In the genomic region with DNA sequence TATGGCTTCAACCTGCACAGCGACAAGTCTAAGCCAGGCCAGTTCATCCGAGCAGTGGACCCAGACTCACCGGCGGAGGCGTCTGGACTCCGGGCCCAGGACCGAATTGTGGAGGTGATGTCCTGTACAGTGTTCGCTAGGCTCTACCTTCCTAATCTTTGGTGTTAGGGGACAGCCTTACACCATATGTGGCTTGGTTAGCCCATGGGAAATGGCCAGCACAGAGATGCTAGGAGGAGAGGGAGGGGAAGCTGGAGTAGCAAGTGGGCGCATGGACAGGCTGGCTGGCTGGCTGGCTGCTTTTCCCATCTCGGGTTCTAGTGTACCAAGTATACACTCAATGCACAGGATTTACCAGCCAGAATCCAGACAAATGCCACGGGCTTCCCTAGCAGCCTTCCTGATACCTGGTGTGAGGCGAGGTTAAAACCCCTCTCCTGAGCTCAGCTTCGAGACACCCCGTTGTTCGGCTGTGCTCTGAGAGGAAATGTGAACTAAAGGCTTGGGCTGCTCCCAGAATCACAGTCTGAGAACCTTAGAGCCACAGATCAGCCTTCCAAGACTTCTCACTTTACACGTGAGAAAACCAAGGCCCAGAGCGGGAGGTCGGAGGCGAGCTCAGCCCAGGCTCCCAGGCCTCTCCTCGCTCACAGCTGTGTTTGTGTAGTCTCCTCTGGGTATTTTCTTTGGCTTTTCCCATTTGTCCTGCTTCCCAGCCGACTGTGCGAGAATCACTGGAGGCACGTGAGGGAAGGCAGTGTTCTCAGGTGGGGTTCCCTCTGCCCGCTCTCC, we compare ENCODE assay signal across 11 mouse cellular contexts. TPM values are rescaled to one million over a fixed set of nuclear protein-coding genes. Genes with fewer than 3 reads are reported as not detected.
DNase-seq lines count a peak whose midpoint lies in the region; ATAC-seq and TF ChIP-seq lines count a peak whose summit lies in the region.
"Had no signal": no experiment of that assay in that cellular context is flagged by ENCODE, and none has a peak within 500 bp of the region (broad histone marks: within the 10 kb centered on the region; RNA-seq: fewer than 3 reads in every experiment).

No protein-coding gene starts in this region.

- ATAC-seq in kidney, embryonic 14.5 days (ENCODE audit: low FRiP score, low TSS enrichment): 0 out of 2 replicates have a peak, but pooled peaks have one; percentile 20
- no peak for ATAC-seq in forebrain, embryonic 15.5 days (replicated peaks)
- ATAC-seq in hindbrain, postnatal 0 days: no peak
- ATAC-seq in midbrain, embryonic 14.5 days (ENCODE audit: low FRiP score, low TSS enrichment): no peak
- no peak for ATAC-seq in CD4-positive, CD25-positive, alpha-beta regulatory T cell, adult 4 months

- 53% methylated on average over 24 of the region's 24 CpGs for WGBS in kidney, embryonic 14.5 days
- WGBS in forebrain, embryonic 15.5 days: 65% methylated on average over 24 of the region's 24 CpGs
- WGBS in hindbrain, postnatal 0 days: 58% methylated on average over 24 of the region's 24 CpGs
- WGBS in midbrain, embryonic 14.5 days: 62% methylated on average over 24 of the region's 24 CpGs

- H3K27me3 ChIP-seq in kidney, embryonic 14.5 days (ENCODE audit: control insufficient read depth, insufficient read depth, low read length): no peaks in the 10 kb centered on the region
- H3K27me3 ChIP-seq in forebrain, embryonic 15.5 days: peaks cover 4% of the 10 kb centered on the region; the same call in 1 of the 2 replicates
- H3K27me3 ChIP-seq in hindbrain, postnatal 0 days (ENCODE audit: insufficient read depth, low read length): no peaks in the 10 kb centered on the region
- H3K27me3 ChIP-seq in midbrain, embryonic 14.5 days (ENCODE audit: control insufficient read depth, insufficient read depth, low read length): no peaks in the 10 kb centered on the region
- H3K27me3 ChIP-seq: lung, embryonic 15.5 days had no signal

- H3K36me3 ChIP-seq in kidney, embryonic 14.5 days (ENCODE audit: control insufficient read depth, insufficient read depth, low read length): peaks cover 14% of the 10 kb centered on the region; the same call in 1 of the 2 replicates
- H3K36me3 ChIP-seq in forebrain, embryonic 15.5 days: no peaks in the 10 kb centered on the region
- H3K36me3 ChIP-seq in hindbrain, postnatal 0 days (ENCODE audit: insufficient read depth, low read length): no peaks in the 10 kb centered on the region
- H3K36me3 ChIP-seq in midbrain, embryonic 14.5 days (ENCODE audit: control insufficient read depth, insufficient read depth, low read length): no peaks in the 10 kb centered on the region
- H3K36me3 ChIP-seq: lung, embryonic 15.5 days had no signal

- H3K4me1 ChIP-seq in kidney, embryonic 14.5 days (ENCODE audit: control insufficient read depth, insufficient read depth, low read length): peaks cover 65% of the 10 kb centered on the region
- peaks cover 59% of the 10 kb centered on the region for H3K4me1 ChIP-seq in forebrain, embryonic 15.5 days
- peaks cover 21% of the 10 kb centered on the region for H3K4me1 ChIP-seq in hindbrain, postnatal 0 days (ENCODE audit: insufficient read depth, low read length)
- H3K4me1 ChIP-seq in midbrain, embryonic 14.5 days (ENCODE audit: control insufficient read depth, insufficient read depth, low read length): peaks cover 36% of the 10 kb centered on the region

- H3K4me3 ChIP-seq in kidney, embryonic 14.5 days (ENCODE audit: low read length): no peak overlapping the region
- H3K4me3 ChIP-seq in forebrain, embryonic 15.5 days: no peak overlapping the region
- H3K4me3 ChIP-seq in hindbrain, postnatal 0 days (ENCODE audit: low read length): no peak overlapping the region
- H3K4me3 ChIP-seq in midbrain, embryonic 14.5 days (replicated peaks; ENCODE audit: low read depth, low read length): no peak overlapping the region
- H3K4me3 ChIP-seq: lung, embryonic 15.5 days had no signal

- H3K9ac ChIP-seq in kidney, embryonic 14.5 days (ENCODE audit: low read depth, low read length): peak overlapping the region; percentile 5; the same call in 1 of the 2 replicates
- no peak overlapping the region for H3K9ac ChIP-seq in forebrain, embryonic 15.5 days (replicated peaks)
- H3K9ac ChIP-seq in hindbrain, postnatal 0 days (replicated peaks; ENCODE audit: low read length): no peak overlapping the region
- no peak overlapping the region for H3K9ac ChIP-seq in midbrain, embryonic 14.5 days (replicated peaks; ENCODE audit: low read length)
- H3K9ac ChIP-seq: lung, embryonic 15.5 days had no signal

- no peak overlapping the region for H3K4me2 ChIP-seq in kidney, embryonic 14.5 days (replicated peaks; ENCODE audit: low read depth, low read length)
- H3K4me2 ChIP-seq in forebrain, embryonic 15.5 days (replicated peaks): no peak overlapping the region
- no peak overlapping the region for H3K4me2 ChIP-seq in hindbrain, postnatal 0 days (ENCODE audit: low read depth, low read length)
- H3K4me2 ChIP-seq in midbrain, embryonic 14.5 days (ENCODE audit: low read length): no peak overlapping the region

- no peak for TF ChIP-seq CTCF in hindbrain, postnatal 0 days (IDR thresholded peaks at IDR 0.05; ENCODE audit: low read depth)

- H3K27ac ChIP-seq in kidney, embryonic 14.5 days (ENCODE audit: low read depth, low read length): peak overlapping the region; percentile 77; the same call in 1 of the 2 replicates
- H3K27ac ChIP-seq in forebrain, embryonic 15.5 days (replicated peaks): 0 out of 2 replicates have a peak overlapping the region, but pooled peaks have one; percentile 37
- H3K27ac ChIP-seq in hindbrain, postnatal 0 days: peak overlapping the region; percentile 68
- 0 out of 2 replicates have a peak overlapping the region, but pooled peaks have one; percentile 3 for H3K27ac ChIP-seq in midbrain, embryonic 14.5 days (replicated peaks; ENCODE audit: low read depth, low read length)
- H3K27ac ChIP-seq: lung, embryonic 15.5 days had no signal

- DNase-seq in kidney, postnatal 36 days: no peak
- no peak for DNase-seq in hindbrain, postnatal 0 days (ENCODE audit: low spot score)
- no peak for DNase-seq in midbrain, embryonic 14.5 days
- no peak for DNase-seq in thymus, postnatal 25 days
- DNase-seq in cerebellum, adult 11 months: no peak

- no peaks in the 10 kb centered on the region for H3K9me3 ChIP-seq in kidney, embryonic 14.5 days (ENCODE audit: control insufficient read depth, low read length)
- no peaks in the 10 kb centered on the region for H3K9me3 ChIP-seq in forebrain, embryonic 15.5 days
- H3K9me3 ChIP-seq in hindbrain, postnatal 0 days (ENCODE audit: low read length): no peaks in the 10 kb centered on the region
- no peaks in the 10 kb centered on the region for H3K9me3 ChIP-seq in midbrain, embryonic 14.5 days (ENCODE audit: control insufficient read depth, low read length)
- H3K9me3 ChIP-seq: G1E; lung, embryonic 15.5 days had no signal

RNA-seq across cellular contexts. Expression of gene Tmem104, which starts 10.7 kb away (rescaled TPM):
- polyA plus RNA-seq in kidney, embryonic 14.5 days (2014; fragmentation: Nextera tagmentation; extraction: Ambion mirVana): 6.3 and 10.3 TPM in 2 replicates
- polyA plus RNA-seq in forebrain, embryonic 15.5 days (2015; fragmentation: Nextera tagmentation; extraction: Ambion mirVana): 10.8 and 12.4 TPM in 2 replicates
- total RNA-seq in hindbrain, postnatal 0 days (2014; rRNA removed): 6.4 and 11.1 TPM in 2 replicates
- 10.1 and 13.5 TPM in 2 replicates for polyA plus RNA-seq in hindbrain, postnatal 0 days (2015; fragmentation: Nextera tagmentation; extraction: Ambion mirVana)
- polyA plus RNA-seq in midbrain, embryonic 14.5 days (2014; fragmentation: Nextera tagmentation; extraction: Ambion mirVana): 10.9 and 14.9 TPM in 2 replicates
- polyA plus RNA-seq in CD4-positive, CD25-positive, alpha-beta regulatory T cell, adult 4 months (2017; shearing (Covaris generic)): 10 to 100 TPM in 1 of 2 experiments, 1 to 10 TPM in 1; 8.1 to 14.2 TPM

RNA-seq across cellular contexts. Expression of gene Nat9, which starts 11.1 kb away (rescaled TPM):
- polyA plus RNA-seq in kidney, embryonic 14.5 days (2014; fragmentation: Nextera tagmentation; extraction: Ambion mirVana): 18.2 and 18.4 TPM in 2 replicates
- 19.0 and 24.1 TPM in 2 replicates for polyA plus RNA-seq in forebrain, embryonic 15.5 days (2015; fragmentation: Nextera tagmentation; extraction: Ambion mirVana)
- 17.3 and 27.8 TPM in 2 replicates for total RNA-seq in hindbrain, postnatal 0 days (2014; rRNA removed)
- 17.3 and 22.2 TPM in 2 replicates for polyA plus RNA-seq in hindbrain, postnatal 0 days (2015; fragmentation: Nextera tagmentation; extraction: Ambion mirVana)
- polyA plus RNA-seq in midbrain, embryonic 14.5 days (2014; fragmentation: Nextera tagmentation; extraction: Ambion mirVana): 17.4 and 21.2 TPM in 2 replicates
- 10 to 100 TPM; 12.1 to 18.1 TPM for polyA plus RNA-seq in CD4-positive, CD25-positive, alpha-beta regulatory T cell, adult 4 months (2017; shearing (Covaris generic))

RNA-seq across cellular contexts. Expression of gene Slc9a3r1, which starts 13.5 kb away (rescaled TPM):
- 81.5 and 110 TPM in 2 replicates for polyA plus RNA-seq in kidney, embryonic 14.5 days (2014; fragmentation: Nextera tagmentation; extraction: Ambion mirVana)
- polyA plus RNA-seq in forebrain, embryonic 15.5 days (2015; fragmentation: Nextera tagmentation; extraction: Ambion mirVana): 45.8 and 50.5 TPM in 2 replicates
- 72.6 and 76.9 TPM in 2 replicates for total RNA-seq in hindbrain, postnatal 0 days (2014; rRNA removed)
- polyA plus RNA-seq in hindbrain, postnatal 0 days (2015; fragmentation: Nextera tagmentation; extraction: Ambion mirVana): 91.8 and 98.2 TPM in 2 replicates
- polyA plus RNA-seq in midbrain, embryonic 14.5 days (2014; fragmentation: Nextera tagmentation; extraction: Ambion mirVana): 44.3 and 46.6 TPM in 2 replicates
- 100 to 1,000 TPM; 162 to 222 TPM for polyA plus RNA-seq in CD4-positive, CD25-positive, alpha-beta regulatory T cell, adult 4 months (2017; shearing (Covaris generic))

RNA-seq across cellular contexts. Expression of gene Cd300lf, which starts 42.8 kb away (rescaled TPM):
- 0.26 TPM in 2 replicates for polyA plus RNA-seq in kidney, embryonic 14.5 days (2014; fragmentation: Nextera tagmentation; extraction: Ambion mirVana)
- 0.10 TPM in 1 of 2 replicates, not detected in the other for polyA plus RNA-seq in forebrain, embryonic 15.5 days (2015; fragmentation: Nextera tagmentation; extraction: Ambion mirVana)
- not detected in 2 replicates for total RNA-seq in hindbrain, postnatal 0 days (2014; rRNA removed)
- 0.23 and 0.37 TPM in 2 replicates for polyA plus RNA-seq in hindbrain, postnatal 0 days (2015; fragmentation: Nextera tagmentation; extraction: Ambion mirVana)
- polyA plus RNA-seq in midbrain, embryonic 14.5 days (2014; fragmentation: Nextera tagmentation; extraction: Ambion mirVana): not detected in 2 replicates
- 1 to 10 TPM in 1 of 2 experiments, under 1 TPM in 1; 0.51 to 1.0 TPM for polyA plus RNA-seq in CD4-positive, CD25-positive, alpha-beta regulatory T cell, adult 4 months (2017; shearing (Covaris generic))
- total RNA-seq: common myeloid progenitor, adult 5-6 weeks had no signal
- polyA plus RNA-seq: G1E had no signal

Comparison
In these comparisons a context has a peak if more than half of its experiments do, and no peak if none do; other contexts are left out.
1. H3K27ac ChIP-seq: peak in every context shown above with its lines; median percentile 77 in kidney, embryonic 14.5 days; 68 in hindbrain, postnatal 0 days; 37 in forebrain, embryonic 15.5 days; 3 in midbrain, embryonic 14.5 days.